13 mouse cellular contexts compared by ENCODE assay signal in genomic region chr12:98965441-98966135, GRCm38 (mm10). TPM values are rescaled to one million over a fixed set of nuclear protein-coding genes. Genes with fewer than 3 reads are reported as not detected.
DNase-seq lines count a peak whose midpoint lies in the region; ATAC-seq and TF ChIP-seq lines count a peak whose summit lies in the region.
"Had no signal": no experiment of that assay in that cellular context is flagged by ENCODE, and none has a peak within 500 bp of the region (broad histone marks: within the 10 kb centered on the region; RNA-seq: fewer than 3 reads in every experiment).

No protein-coding gene starts in this region.

- H3K9me3 ChIP-seq in forebrain, embryonic 14.5 days (replicated peaks; ENCODE audit: control insufficient read depth, low read length): no peaks in the 10 kb centered on the region
- H3K9me3 ChIP-seq in forebrain, embryonic 11.5 days (ENCODE audit: control insufficient read depth, low read length): no peaks in the 10 kb centered on the region
- H3K9me3 ChIP-seq in liver, postnatal 0 days (ENCODE audit: low read length): no peaks in the 10 kb centered on the region
- H3K9me3 ChIP-seq in liver, embryonic 11.5 days (ENCODE audit: control insufficient read depth, low read length): no peaks in the 10 kb centered on the region

- TF ChIP-seq EP300 in liver, postnatal 0 days (IDR thresholded peaks at IDR 0.05; ENCODE audit: low read depth): no peak

- H3K4me3 ChIP-seq in forebrain, embryonic 14.5 days (ENCODE audit: low read depth, low read length): no peak overlapping the region
- no peak overlapping the region for H3K4me3 ChIP-seq in forebrain, embryonic 11.5 days (ENCODE audit: low read depth, low read length)
- H3K4me3 ChIP-seq in liver, adult 2 months (ENCODE audit: insufficient read depth, low read depth, low read length): no peak overlapping the region
- H3K4me3 ChIP-seq in liver, postnatal 0 days (ENCODE audit: low read depth, low read length): no peak overlapping the region
- no peak overlapping the region for H3K4me3 ChIP-seq in liver, embryonic 11.5 days (ENCODE audit: low read depth, low read length)

- no peaks in the 10 kb centered on the region for H3K79me2 ChIP-seq in liver, adult 2 months (ENCODE audit: control insufficient read depth, insufficient read depth, low read length)

- no peak overlapping the region for H3K9ac ChIP-seq in forebrain, embryonic 14.5 days (ENCODE audit: low read length)
- H3K9ac ChIP-seq in forebrain, embryonic 11.5 days (ENCODE audit: low read length): no peak overlapping the region
- no peak overlapping the region for H3K9ac ChIP-seq in liver, adult 2 months (ENCODE audit: low read depth, low read length)
- no peak overlapping the region for H3K9ac ChIP-seq in liver, postnatal 0 days (replicated peaks)
- H3K9ac ChIP-seq in liver, embryonic 11.5 days (ENCODE audit: low read depth, low read length): no peak overlapping the region
- H3K9ac ChIP-seq: forebrain, postnatal 0 days had no signal

- no peak for ATAC-seq in forebrain, embryonic 14.5 days
- no peak for ATAC-seq in forebrain, embryonic 11.5 days (replicated peaks; ENCODE audit: low FRiP score)
- ATAC-seq in liver, postnatal 0 days: no peak
- ATAC-seq in liver, embryonic 11.5 days (replicated peaks; ENCODE audit: low FRiP score): no peak
- ATAC-seq: forebrain, postnatal 0 days had no signal

- WGBS in forebrain, embryonic 14.5 days: 57% methylated on average over 4 of the region's 4 CpGs
- 77% methylated on average over 4 of the region's 4 CpGs for WGBS in forebrain, embryonic 11.5 days
- 59% methylated on average over 4 of the region's 4 CpGs for WGBS in liver, adult 2 months
- 68% methylated on average over 4 of the region's 4 CpGs for WGBS in liver, postnatal 0 days (ENCODE audit: insufficient replicate concordance)
- WGBS in liver, embryonic 11.5 days: 83% methylated on average over 4 of the region's 4 CpGs

- H3K4me2 ChIP-seq in forebrain, embryonic 14.5 days (ENCODE audit: low read length): no peak overlapping the region
- no peak overlapping the region for H3K4me2 ChIP-seq in forebrain, embryonic 11.5 days (ENCODE audit: low read depth, low read length, severe bottlenecking)
- H3K4me2 ChIP-seq in liver, postnatal 0 days (ENCODE audit: low read depth, low read length): no peak overlapping the region
- no peak overlapping the region for H3K4me2 ChIP-seq in liver, embryonic 11.5 days

- H3K36me3 ChIP-seq in forebrain, embryonic 14.5 days (ENCODE audit: control insufficient read depth, insufficient read depth, low read length): no peaks in the 10 kb centered on the region
- H3K36me3 ChIP-seq in forebrain, embryonic 11.5 days (ENCODE audit: control insufficient read depth, insufficient read depth, low read length): no peaks in the 10 kb centered on the region
- H3K36me3 ChIP-seq in liver, adult 2 months (ENCODE audit: control insufficient read depth, insufficient read depth, low read length): no peaks in the 10 kb centered on the region
- no peaks in the 10 kb centered on the region for H3K36me3 ChIP-seq in liver, postnatal 0 days (replicated peaks; ENCODE audit: insufficient read depth, low read length)
- H3K36me3 ChIP-seq in liver, embryonic 11.5 days (ENCODE audit: control insufficient read depth, insufficient read depth, low read length): no peaks in the 10 kb centered on the region

- H3K27me3 ChIP-seq in forebrain, embryonic 14.5 days (replicated peaks; ENCODE audit: control insufficient read depth, insufficient read depth, low read length): no peaks in the 10 kb centered on the region
- H3K27me3 ChIP-seq in forebrain, embryonic 11.5 days (ENCODE audit: control insufficient read depth, insufficient read depth, low read length): no peaks in the 10 kb centered on the region
- H3K27me3 ChIP-seq in liver, adult 2 months (ENCODE audit: control insufficient read depth, insufficient read depth, low read length): no peaks in the 10 kb centered on the region
- H3K27me3 ChIP-seq in liver, postnatal 0 days (ENCODE audit: insufficient read depth, low read length): no peaks in the 10 kb centered on the region
- H3K27me3 ChIP-seq in liver, embryonic 11.5 days (replicated peaks; ENCODE audit: control insufficient read depth, insufficient read depth, low read length): no peaks in the 10 kb centered on the region

- no peak for TF ChIP-seq CTCF in liver, adult 2 months (IDR thresholded peaks at IDR 0.05; ENCODE audit: low read depth, low read length)
- no peak for TF ChIP-seq CTCF in liver, postnatal 0 days (IDR thresholded peaks at IDR 0.05; ENCODE audit: low read depth)

- no peak overlapping the region for H3K27ac ChIP-seq in forebrain, embryonic 14.5 days (ENCODE audit: low read depth, low read length)
- H3K27ac ChIP-seq in forebrain, embryonic 11.5 days (ENCODE audit: low read depth, low read length): no peak overlapping the region
- no peak overlapping the region; the same call in 1 of the 2 replicates for H3K27ac ChIP-seq in liver, adult 2 months (replicated peaks; ENCODE audit: insufficient read depth, low read depth, low read length)
- no peak overlapping the region for H3K27ac ChIP-seq in liver, postnatal 0 days (ENCODE audit: low read depth)
- no peak overlapping the region for H3K27ac ChIP-seq in liver, embryonic 11.5 days (ENCODE audit: low read depth, low read length)

- TF ChIP-seq POLR2A in liver, adult 2 months (IDR thresholded peaks at IDR 0.05; ENCODE audit: extremely low read depth, insufficient read depth, low read length): no peak

- peaks cover 4% of the 10 kb centered on the region; the same call in 1 of the 2 replicates for H3K4me1 ChIP-seq in forebrain, embryonic 14.5 days (ENCODE audit: control insufficient read depth, insufficient read depth, low read length)
- no peaks in the 10 kb centered on the region for H3K4me1 ChIP-seq in forebrain, embryonic 11.5 days (replicated peaks; ENCODE audit: control insufficient read depth, insufficient read depth, low read length)
- H3K4me1 ChIP-seq in liver, adult 2 months (ENCODE audit: control insufficient read depth, insufficient read depth, low read length): peaks cover 5% of the 10 kb centered on the region
- no peaks in the 10 kb centered on the region for H3K4me1 ChIP-seq in liver, postnatal 0 days (ENCODE audit: insufficient read depth)
- H3K4me1 ChIP-seq in liver, embryonic 11.5 days (replicated peaks; ENCODE audit: control insufficient read depth, insufficient read depth, low read length): no peaks in the 10 kb centered on the region

- DNase-seq in forebrain, embryonic 14.5 days (ENCODE audit: low spot score): peak; percentile 31
- no peak for DNase-seq in forebrain, embryonic 11.5 days (ENCODE audit: low spot score)
- peak; percentile 93 for DNase-seq in liver, adult 2 months (ENCODE audit: extremely low read depth, low read depth, low spot score)
- no peak for DNase-seq in liver, postnatal 0 days
- peak; percentile 75 for DNase-seq in adipocyte (ENCODE audit: low spot score)
- DNase-seq in kidney, postnatal 10 days: peak; percentile 77
- DNase-seq in layer of hippocampus, adult 9-11 months: no peak
- DNase-seq in liver, embryonic 11.5 days (ENCODE audit: low spot score): no peak
- DNase-seq: adrenal gland, adult 2 months; forebrain, postnatal 0 days; lung, postnatal 10 days; right cerebral cortex, postnatal 4 days; thymus, adult 18-20 months had no signal

RNA-seq across cellular contexts. Expression of gene Ttc8, which starts 45.2 kb away (rescaled TPM):
- polyA plus RNA-seq in forebrain, embryonic 14.5 days (2014; fragmentation: Nextera tagmentation; extraction: Ambion mirVana): 34.8 and 35.9 TPM in 2 replicates
- 47.7 and 48.3 TPM in 2 replicates for polyA plus RNA-seq in forebrain, embryonic 11.5 days (2014; fragmentation: Nextera tagmentation; extraction: Ambion mirVana)
- total RNA-seq in liver, adult 2 months (2014; rRNA removed): 5.6 and 6.5 TPM in 2 replicates
- 3.8 and 6.9 TPM in 2 replicates for polyA plus RNA-seq in liver, adult 2 months (2012; rRNA removed)
- polyA plus RNA-seq in liver, postnatal 0 days (2015; fragmentation: Nextera tagmentation; extraction: Ambion mirVana): 2.2 and 2.7 TPM in 2 replicates
- polyA plus RNA-seq in liver, embryonic 11.5 days (2014; fragmentation: Nextera tagmentation; extraction: Ambion mirVana): 10.8 and 12.7 TPM in 2 replicates

Comparison
In these comparisons a context has a peak if more than half of its experiments do, and no peak if none do; other contexts are left out.
1. DNase-seq: peak in forebrain, embryonic 14.5 days (single experiment), liver, adult 2 months (single experiment), adipocyte (single experiment) and kidney, postnatal 10 days (single experiment); none in forebrain, embryonic 11.5 days (single experiment), liver, postnatal 0 days (single experiment), layer of hippocampus, adult 9-11 months (single experiment) and liver, embryonic 11.5 days (single experiment).